Mouse (Mus musculus): Measurements from ENCODE around the gene Syt17.
"Not testable (repeated sequence)": the region's sequence is repeated elsewhere in the genome, so short reads cannot be mapped to it uniquely, and the experiment has no call there.

Gene Syt17

DNA sequence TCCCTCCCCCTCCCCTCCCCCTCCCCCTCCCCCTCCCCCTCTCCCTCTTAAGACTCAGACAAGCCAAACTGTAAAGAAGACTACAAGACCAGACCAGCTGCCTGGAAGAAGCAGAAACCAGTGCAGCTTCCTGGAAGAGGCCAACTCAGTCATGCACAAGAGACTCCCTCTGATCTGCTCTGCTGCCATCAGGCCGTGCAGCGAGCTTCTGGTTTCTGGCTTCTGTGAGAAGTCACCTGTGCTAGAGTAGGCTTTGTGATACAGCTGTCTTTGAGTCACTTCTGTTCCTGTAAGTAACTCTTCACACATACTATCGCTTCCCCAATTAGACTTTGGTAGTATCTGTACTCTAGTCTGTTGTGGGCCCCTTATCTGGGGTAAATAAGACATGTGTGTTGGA lies 68.0 kb downstream of the Syt17 start:
- DNase-seq (ENCODE audit: low read depth, low spot score): no peak

DNA sequence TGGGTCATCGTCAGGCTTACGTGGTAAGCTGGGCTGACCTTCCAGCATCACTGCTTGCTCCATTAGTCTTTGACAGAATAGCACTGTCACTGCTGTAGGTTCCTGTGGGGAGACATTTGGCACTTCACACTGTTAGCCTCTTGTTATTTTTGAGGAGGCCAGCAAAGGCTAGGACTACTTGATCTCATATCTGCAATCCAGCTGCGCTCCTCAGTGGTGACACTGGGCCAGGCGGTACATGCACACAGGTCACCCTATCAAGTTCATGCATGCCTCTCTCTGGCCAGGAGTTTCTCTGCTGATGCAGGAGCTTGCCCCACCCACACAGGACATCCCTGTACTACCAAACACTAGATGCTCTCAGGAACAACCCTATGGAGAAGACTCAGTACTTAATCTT lies 71.4 kb downstream of the Syt17 start:
- no peak for DNase-seq (ENCODE audit: low read depth, low spot score)

DNA sequence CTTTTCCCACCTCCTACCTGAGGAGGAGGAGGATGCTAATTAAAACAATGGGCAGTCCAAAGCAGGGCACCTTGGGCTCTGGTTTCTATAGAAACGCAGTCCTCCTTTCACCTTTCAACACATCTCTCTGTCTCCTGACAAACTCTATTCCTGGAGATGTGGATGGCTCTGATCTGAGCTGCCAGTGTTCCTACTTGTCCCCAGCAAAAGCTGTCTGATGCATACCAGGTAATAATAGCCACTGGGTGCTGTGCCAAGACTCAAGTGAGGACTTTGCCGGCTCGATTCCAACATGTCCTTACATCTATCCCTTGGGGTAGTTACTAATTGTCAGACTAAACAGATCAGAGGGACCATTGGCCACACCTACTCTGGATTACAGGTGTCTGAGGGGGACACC lies 72.7 kb downstream of the Syt17 start:
- no peak for DNase-seq (ENCODE audit: low read depth, low spot score)

GRCm38 (mm10) chr7:118371361-118371760 lies 76.7 kb downstream of the Syt17 start:
- no peak for DNase-seq (ENCODE audit: low read depth, low spot score)

DNA sequence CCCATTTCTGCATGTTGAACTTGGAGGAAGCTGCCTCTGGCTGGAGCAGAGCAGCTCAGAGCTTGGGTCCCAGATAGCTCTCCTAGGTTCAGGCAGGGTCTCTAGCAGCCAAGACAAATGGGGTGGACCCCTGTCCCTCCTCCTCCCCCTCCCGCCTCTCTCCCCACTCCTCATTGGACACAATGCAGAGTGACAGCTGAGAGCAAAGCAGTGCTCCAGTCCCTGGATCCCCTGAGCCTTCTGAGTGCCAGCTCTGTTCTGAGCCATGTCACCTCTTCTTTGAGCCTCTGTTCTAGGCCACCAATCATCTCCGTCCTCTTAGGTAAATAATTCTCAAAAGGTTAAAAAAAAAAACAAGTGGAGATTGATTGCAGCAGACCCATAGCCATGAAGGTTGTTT lies 78.3 kb downstream of the Syt17 start:
- no peak for DNase-seq (ENCODE audit: low read depth, low spot score)

GRCm38 (mm10) chr7:118365902-118366301 lies 82.1 kb downstream of the Syt17 start:
- DNase-seq (ENCODE audit: low read depth, low spot score): no peak

DNA sequence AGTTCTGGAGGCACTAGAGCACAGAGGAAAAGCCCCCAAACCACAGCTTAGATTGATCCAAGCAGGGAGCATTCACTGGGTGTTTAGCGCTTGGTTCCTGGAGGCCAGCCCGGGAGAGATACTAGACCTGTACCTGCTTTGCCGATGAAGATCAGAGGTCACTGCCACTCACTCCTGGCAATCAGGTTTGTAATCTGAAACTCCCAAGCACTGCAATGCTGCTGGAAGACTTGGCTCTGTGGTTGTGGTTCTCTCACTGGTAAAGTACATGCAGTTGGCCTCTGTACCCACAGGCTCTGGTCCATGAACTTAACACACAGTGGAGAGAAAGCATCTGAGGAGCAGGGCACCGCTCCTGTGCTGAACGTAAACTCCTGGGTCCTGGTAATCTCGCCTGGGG lies 82.8 kb downstream of the Syt17 start:
- DNase-seq (ENCODE audit: low read depth, low spot score): no peak

DNA sequence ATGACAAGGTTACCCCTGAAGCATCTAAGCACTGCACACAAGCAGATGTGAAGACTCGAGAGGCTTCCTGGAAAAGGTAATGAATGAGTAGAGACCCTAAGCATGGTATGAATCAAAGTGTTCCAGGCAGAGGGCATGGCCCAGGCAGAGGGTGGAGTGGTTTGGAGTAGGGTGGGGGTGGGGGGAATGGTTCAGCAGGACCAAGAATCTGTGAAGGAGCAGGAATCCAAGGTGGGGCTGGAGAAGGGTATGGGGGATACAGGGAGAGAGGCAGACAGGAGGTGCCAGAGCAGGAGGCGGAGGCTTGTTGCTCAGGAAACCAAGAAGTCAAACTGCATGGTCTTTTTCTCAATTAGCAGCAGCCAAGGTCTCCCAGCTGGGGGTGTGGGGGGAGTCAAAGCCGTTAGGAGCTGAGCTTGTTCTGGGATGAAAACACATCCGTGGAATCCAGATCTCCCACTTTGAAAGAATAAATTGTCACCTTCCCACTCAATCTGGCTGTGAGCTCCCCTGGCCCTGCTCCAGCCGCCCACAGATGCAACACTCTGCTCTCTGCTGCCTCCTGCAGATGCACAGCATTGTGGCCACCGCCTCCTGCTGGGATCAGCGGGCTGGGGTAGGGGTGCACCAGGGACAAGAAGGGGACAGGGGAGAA lies 83.5 kb downstream of the Syt17 start:
- DNase-seq (ENCODE audit: low read depth, low spot score): no peak

GRCm38 (mm10) chr7:118363587-118364233 lies 84.3 kb downstream of the Syt17 start:
- no peak for DNase-seq (ENCODE audit: low read depth, low spot score)

DNA sequence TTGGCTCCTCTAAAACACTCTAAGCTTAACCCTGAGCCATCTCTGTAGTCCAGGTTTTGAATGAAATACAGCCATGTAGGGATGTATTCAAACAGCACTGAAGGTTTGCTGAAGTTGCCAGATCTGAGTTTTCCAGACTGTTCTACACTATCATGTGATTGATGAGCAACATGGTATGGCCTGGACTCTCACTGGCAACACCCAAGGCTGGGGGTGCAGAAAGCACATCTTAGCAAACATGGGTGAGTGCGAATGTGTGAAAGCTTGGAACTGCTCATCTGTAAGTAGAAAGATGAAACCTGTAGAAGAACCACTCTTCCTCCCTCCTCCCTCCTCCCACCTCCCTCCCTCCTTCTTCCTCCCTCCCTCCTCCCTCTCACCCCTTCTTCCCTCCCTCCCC lies 85.1 kb downstream of the Syt17 start:
- no peak for DNase-seq (ENCODE audit: low read depth, low spot score)

- no peak for DNase-seq (ENCODE audit: low read depth, low spot score)
Measured at GRCm38 (mm10) chr7:118362258-118362657, 85.8 kb downstream of the Syt17 start.

DNA sequence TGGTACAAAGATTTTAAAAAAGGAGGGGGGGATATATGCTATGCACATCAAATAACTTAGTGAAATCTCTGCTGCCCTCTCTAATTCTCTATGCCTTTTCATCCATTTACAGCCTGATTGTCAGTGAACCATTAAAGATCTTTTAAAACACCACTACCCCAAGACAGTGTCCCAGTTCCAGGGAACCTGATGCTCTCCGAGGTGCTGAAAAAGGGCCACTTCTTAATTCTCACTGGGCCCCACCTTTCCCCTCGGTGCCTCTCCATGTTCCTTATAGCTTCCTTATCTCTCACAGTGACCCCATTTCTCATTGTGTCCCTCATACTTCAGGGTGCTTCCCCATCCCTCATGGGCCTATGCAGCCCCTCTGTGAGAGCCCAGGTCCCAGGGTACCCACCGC lies 89.0 kb downstream of the Syt17 start:
- peak; percentile 30 for DNase-seq (ENCODE audit: low read depth, low spot score)

- DNase-seq (ENCODE audit: low read depth, low spot score): not testable (repeated sequence)
Measured at GRCm38 (mm10) chr7:118356410-118357005, 91.5 kb downstream of the Syt17 start.

DNA sequence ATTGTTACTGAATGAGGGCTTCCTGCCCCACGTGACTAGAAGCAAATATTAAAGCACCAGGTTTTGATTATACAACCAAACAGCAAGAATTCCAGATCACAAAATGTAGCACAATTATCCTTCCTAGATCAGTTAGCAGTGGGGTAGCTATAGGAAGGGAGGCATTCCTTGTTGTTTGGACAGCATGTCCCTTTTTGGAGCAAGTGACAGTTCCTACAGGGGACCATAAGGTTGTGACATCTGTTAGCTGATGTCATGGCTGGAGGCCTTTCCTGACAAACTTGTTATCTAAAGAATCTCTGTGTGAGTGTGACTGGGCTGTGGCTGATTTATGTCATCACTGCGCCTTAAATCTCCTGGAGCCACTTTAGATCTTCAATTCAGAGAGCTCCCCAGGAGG lies 97.2 kb downstream of the Syt17 start:
- DNase-seq (ENCODE audit: low read depth, low spot score): no peak

DNA sequence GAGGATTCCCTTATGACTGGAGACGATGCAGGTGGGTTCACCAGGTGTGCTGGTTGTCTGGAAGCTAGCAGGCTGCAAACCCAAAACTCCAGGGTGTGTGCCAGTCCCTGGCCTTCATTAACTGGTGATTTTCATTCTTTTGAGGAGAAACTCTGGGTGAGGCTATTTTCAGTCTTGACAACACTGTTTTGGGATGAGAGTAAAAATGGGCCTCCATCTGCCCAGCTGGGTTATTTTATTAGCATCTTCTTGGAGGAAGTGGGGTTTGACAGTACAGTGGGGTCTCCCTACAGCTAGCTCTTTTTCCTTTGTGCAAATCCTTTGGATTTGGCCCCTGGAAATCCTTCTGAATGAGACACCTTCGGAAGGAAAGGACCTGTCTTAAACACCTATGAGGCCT lies 101.1 kb downstream of the Syt17 start:
- no peak for DNase-seq (ENCODE audit: low read depth, low spot score)

DNA sequence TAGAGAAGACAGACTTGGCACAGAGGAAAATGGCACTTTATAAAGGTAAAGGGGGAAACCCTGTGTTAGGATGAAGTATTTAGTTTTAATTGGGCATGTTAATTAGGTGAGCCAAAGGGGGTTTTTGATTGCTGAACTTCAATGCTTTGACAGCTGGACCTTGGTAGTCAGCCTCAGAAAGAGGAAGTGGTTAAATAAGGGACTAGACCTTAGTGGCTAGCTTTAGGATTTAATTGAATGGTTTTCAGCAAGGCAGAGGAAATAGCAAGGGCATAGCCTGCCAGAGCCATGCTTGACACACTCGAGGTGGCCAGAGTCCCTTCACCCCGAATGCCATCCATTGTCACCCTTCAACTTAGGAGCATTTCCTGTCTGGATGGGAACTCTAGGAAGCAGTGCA lies 101.6 kb downstream of the Syt17 start:
- DNase-seq (ENCODE audit: low read depth, low spot score): no peak

DNA sequence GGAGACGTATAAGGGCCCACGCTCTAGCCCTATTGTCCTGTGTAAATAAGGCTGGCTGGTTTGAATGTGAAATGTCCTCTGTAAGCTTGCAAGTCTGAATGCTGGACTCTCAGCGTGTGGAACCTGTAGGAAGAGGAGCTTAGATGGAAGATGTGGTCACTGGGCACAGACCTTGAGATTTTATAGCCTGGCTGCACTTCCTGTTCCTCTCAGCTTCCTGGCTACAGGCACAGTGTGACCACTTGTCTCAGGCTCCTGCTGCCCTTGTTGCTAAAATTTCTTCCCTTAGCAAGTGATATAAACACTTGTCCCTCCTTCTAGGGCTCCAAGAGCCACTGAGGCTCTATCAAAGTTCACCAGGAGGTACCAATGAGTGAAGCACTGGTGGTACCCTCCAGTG lies 102.6 kb downstream of the Syt17 start:
- no peak for DNase-seq (ENCODE audit: low read depth, low spot score)

GRCm38 (mm10) chr7:118344701-118345100 lies 103.3 kb downstream of the Syt17 start:
- no peak for DNase-seq (ENCODE audit: low read depth, low spot score)

Measured in embryo, embryonic 11.5 days (tissue).